Mouse (Mus musculus): ENCODE measurements around the gene Idnk. TPM values are rescaled to one million over a fixed set of nuclear protein-coding genes. Genes with fewer than 3 reads are reported as not detected.
A peak's percentile ranks its signal among the peaks of the same experiment; 100 is the strongest.
"Not testable (repeated sequence)": the region's sequence is repeated elsewhere in the genome, so short reads cannot be mapped to it uniquely, and the experiment has no call there.

The Idnk gene
- polyA plus RNA-seq, 1 experiment, result 21.2 TPM

GRCm38 (mm10) chr13:58131692-58132091 lies 25.8 kb upstream of the Idnk start:
- no peak for DNase-seq (ENCODE audit: extremely low spot score in 1 of 2, low spot score in 1 of 2)

DNA sequence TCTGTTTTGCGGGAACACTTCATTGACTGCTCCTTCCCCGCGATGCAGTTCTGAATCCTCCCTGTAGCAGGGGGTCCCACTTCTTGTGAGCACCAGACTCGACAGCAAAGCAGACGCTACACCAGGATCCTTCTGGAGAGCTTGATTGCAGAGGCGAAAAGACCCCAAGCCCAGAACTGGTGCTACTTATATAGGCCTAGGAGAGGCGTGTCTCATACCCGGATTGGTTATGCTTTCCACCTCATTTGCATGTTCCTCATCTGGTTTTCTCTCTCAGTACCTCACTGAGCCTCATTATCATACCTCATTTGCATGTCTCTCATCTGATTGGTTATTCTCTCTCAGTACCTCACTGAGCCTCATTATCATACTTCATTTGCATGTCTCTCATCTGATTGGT lies 10.8 kb upstream of the Idnk start:
- not testable (repeated sequence) for DNase-seq (ENCODE audit: extremely low spot score in 1 of 2, low spot score in 1 of 2)

GRCm38 (mm10) chr13:58147760-58148159 lies 9.7 kb upstream of the Idnk start:
- no peak for DNase-seq (ENCODE audit: extremely low spot score in 1 of 2, low spot score in 1 of 2)

GRCm38 (mm10) chr13:58148256-58148831 lies 9.1 kb upstream of the Idnk start:
- peak in 1 of 2 experiments; percentile 55 for DNase-seq (ENCODE audit: extremely low spot score in 1 of 2, low spot score in 1 of 2)

- peak in 1 of 2 experiments; percentile 40 for DNase-seq (ENCODE audit: extremely low spot score in 1 of 2, low spot score in 1 of 2)
Measured at GRCm38 (mm10) chr13:58149033-58149558, 8.4 kb upstream of the Idnk start.

DNA sequence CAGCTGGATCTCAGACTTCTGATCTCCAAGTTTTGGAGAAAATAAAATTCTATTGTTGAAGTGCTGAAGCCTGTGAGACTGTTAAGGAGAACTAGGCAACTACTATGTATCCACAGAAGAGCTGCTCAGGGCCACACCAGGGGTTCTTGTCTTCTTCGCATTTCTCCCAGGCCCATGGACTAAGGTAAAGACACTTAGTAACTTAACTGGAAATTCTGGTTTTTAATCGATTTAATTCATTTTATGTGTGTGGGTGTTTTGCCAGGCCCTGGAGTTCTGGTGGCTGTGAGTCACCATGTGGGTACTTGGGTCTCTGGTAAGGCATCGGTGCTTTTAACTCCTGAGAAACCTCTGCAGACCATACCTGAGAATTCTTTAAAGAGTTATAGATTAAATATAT lies 7.8 kb upstream of the Idnk start:
- no peak for DNase-seq (ENCODE audit: extremely low spot score in 1 of 2, low spot score in 1 of 2)

GRCm38 (mm10) chr13:58150442-58150841 lies 7.0 kb upstream of the Idnk start:
- no peak for DNase-seq (ENCODE audit: extremely low spot score in 1 of 2, low spot score in 1 of 2)

GRCm38 (mm10) chr13:58156031-58156430 lies 1.4 kb upstream of the Idnk start:
- DNase-seq (ENCODE audit: extremely low spot score in 1 of 2, low spot score in 1 of 2), result no peak

GRCm38 (mm10) chr13:58157036-58157435 lies 413 bp upstream of the Idnk start:
- DNase-seq (ENCODE audit: extremely low spot score in 1 of 2, low spot score in 1 of 2), result peak in 1 of 2 experiments; percentile 16

DNA sequence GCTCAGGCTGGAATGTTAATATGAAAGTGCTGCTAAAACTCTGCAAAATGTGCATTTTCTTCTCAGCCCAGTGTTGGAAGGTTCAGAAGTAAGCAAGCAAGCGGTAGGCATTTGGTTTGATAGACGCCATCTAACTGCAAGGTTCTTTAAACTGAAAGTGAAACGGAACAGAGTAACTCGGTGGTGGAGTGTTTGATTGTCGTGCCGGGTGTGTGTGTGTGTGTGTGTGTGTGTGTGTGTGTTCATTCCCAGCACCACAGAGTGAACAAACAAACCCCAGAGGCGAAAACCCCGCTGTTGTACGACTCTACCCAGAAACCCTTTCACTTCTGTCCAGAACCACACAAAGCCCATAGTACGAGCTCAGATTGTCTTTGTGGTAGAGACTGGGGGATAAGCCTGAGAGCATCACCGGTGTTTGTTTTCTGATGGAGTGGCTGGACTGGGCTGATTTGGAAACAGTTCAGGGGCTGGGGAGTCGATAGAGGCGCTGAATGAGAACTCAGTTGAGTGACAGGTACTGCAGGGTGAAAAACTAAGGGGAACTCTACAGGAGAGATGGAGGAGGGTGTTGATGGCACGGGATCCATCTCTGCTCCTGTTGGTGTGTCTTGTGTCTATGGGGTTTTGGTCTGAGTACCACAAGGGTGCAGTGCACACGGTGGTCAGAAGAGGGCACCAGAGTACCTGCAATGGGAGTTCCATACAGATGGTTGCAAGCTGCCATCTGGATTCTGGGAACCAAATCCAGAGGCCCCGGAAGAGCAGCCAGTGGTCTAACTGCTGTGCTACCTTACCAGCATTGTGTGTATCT lies 857 bp downstream of the Idnk start:
- peak; percentile 74 to 95 for DNase-seq (ENCODE audit: extremely low spot score in 1 of 2, low spot score in 1 of 2)

- no peak for DNase-seq (ENCODE audit: extremely low spot score in 1 of 2, low spot score in 1 of 2)
Measured at GRCm38 (mm10) chr13:58160761-58161160, 3.3 kb downstream of the Idnk start.

- DNase-seq (ENCODE audit: extremely low spot score in 1 of 2, low spot score in 1 of 2), result no peak
Measured at GRCm38 (mm10) chr13:58163343-58163742, 5.9 kb downstream of the Idnk start.

DNA sequence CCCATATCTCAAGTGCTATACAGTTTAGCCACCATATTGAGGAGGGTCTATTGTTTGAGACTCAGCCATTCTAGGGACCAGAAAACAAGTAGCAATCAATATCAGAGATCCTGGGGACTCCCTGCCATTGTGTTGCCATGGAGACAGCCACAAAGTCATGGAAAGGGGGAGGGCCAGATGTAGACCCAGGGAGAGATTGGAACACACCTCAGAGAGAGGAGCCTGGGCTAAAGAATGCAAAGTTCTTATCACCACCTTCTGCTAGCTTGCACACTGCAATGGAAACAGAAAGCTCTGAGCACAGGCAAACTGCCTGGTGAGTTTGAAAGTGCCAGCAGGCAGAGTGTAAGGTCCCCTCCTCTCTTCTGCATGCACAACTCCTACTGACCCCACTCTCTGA lies 10.7 kb downstream of the Idnk start:
- no peak for DNase-seq (ENCODE audit: extremely low spot score in 1 of 2, low spot score in 1 of 2)

DNA sequence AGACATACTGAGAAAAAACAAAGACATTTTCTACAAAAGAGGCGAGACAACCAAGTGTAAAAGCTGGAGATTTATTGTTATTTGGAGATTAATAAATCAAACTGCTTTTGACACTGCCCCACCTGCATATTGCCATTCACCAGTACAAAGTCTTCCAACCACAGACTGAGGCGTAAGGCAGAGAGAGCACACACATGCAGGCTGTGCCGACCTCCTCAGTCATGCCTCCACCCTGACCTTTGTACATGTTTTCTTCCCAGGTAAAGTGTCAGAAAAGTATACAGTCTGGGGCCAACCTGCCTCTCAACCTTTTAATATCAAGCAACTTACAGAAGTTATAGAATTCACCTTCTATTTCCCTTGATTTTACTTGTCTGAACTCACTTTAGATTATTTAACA lies 18.7 kb downstream of the Idnk start:
- DNase-seq (ENCODE audit: extremely low spot score in 1 of 2, low spot score in 1 of 2), result no peak

DNA sequence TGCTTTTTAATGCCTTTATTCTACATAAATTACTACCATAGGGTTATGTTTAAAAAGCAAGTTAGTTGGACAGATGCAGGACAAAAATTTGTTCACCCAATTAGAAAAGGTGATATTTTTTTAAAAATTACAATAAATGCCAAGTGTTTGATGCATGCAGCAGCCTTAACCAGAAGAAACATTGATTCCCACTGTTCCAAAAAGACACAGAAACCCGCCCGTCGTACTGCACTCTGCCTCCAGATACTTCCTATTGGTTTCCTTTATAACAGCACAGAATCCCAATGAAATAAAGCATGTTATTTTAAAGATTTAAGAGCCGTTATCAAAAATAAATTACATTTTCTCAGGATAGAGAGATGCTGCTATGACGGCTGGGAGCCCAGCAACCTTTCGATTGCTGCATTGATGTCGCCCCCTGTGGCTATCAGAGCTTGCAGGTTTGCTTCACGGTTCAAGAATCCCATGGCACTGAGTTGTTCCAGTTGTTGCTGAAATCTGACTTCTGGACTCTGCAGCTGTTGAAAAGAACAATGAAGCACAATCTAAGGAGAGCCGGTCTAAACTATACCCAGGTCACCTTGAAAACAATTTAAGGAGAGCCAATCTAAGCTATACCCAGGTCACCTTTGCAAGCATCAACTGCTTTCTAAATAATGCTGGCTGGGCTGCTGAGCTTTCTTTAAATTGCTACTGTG lies 20.2 kb downstream of the Idnk start:
- DNase-seq (ENCODE audit: extremely low spot score in 1 of 2, low spot score in 1 of 2), result peak; percentile 99 to 100

GRCm38 (mm10) chr13:58181607-58182551 lies 24.4 kb downstream of the Idnk start:
- DNase-seq (ENCODE audit: extremely low spot score in 1 of 2, low spot score in 1 of 2), result no peak

DNA sequence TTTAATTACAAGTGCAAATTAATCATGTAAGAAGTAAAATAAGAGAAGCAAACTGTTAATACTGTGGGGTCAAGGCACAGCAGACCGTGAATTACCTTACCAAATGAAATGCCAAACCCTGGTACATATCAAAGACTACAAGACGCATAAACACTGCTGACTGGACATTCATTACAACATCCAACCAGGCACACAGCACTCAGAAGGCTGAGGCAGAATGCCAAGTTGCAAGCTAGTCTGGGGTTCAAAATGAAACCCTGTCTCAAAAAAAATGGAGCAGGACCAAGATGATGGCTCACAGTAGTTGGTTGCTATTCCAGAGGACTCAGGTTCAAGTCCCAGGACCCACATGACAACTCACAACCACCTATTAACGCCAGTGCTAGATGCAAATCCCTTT lies 26.7 kb downstream of the Idnk start:
- DNase-seq (ENCODE audit: extremely low spot score in 1 of 2, low spot score in 1 of 2), result no peak

- peak; percentile 46 to 47 for DNase-seq (ENCODE audit: extremely low spot score in 1 of 2, low spot score in 1 of 2)
Measured at GRCm38 (mm10) chr13:58186281-58186680, 28.8 kb downstream of the Idnk start.

- no peak for DNase-seq (ENCODE audit: extremely low spot score in 1 of 2, low spot score in 1 of 2)
Measured at GRCm38 (mm10) chr13:58187751-58188150, 30.3 kb downstream of the Idnk start.

GRCm38 (mm10) chr13:58188412-58188811 lies 31.0 kb downstream of the Idnk start:
- peak; percentile 69 to 91 for DNase-seq (ENCODE audit: extremely low spot score in 1 of 2, low spot score in 1 of 2)
